Mouse (Mus musculus) frontal cortex, adult (tissue): ENCODE measurements around the gene Babam1.

Experiments used
- ATAC-seq: cut with Nextera tagmentation; 2 replicates; pipeline ENCODE4 v1.9.2; 2017; ENCODE audit warnings: mild to moderate bottlenecking, moderate library complexity, mixed read lengths; ENCODE audit not compliant: low TSS enrichment

The Babam1 gene

GRCm38 (mm10) chr8:71396639-71397305, at the start of gene Babam1:
TSS of gene Babam1 (plus strand) at chr8:71396861.
- ATAC-seq = peak; percentile 96

- no peak for ATAC-seq
Measured at GRCm38 (mm10) chr8:71351117-71351516, 45.5 kb upstream of the Babam1 start.

GRCm38 (mm10) chr8:71351520-71351919, 45.1 kb upstream of the Babam1 start:
- ATAC-seq = no peak

- no peak for ATAC-seq
Measured at GRCm38 (mm10) chr8:71358026-71358425, 38.6 kb upstream of the Babam1 start.

GRCm38 (mm10) chr8:71366771-71367528, 29.7 kb upstream of the Babam1 start, which contains the start of gene Use1:
TSS of gene Use1 (plus strand) at chr8:71366848.
- ATAC-seq = peak; percentile 72

- no peak for ATAC-seq
Measured at GRCm38 (mm10) chr8:71367529-71368176, 29.0 kb upstream of the Babam1 start.

- no peak for ATAC-seq
Measured at GRCm38 (mm10) chr8:71368366-71368765, 28.3 kb upstream of the Babam1 start.

- ATAC-seq = no peak
Measured at GRCm38 (mm10) chr8:71369040-71369718, 27.5 kb upstream of the Babam1 start.

- ATAC-seq = no peak
Measured at GRCm38 (mm10) chr8:71370711-71371235, 25.9 kb upstream of the Babam1 start.

- peak; percentile 74 for ATAC-seq
Measured at GRCm38 (mm10) chr8:71371236-71371848, 25.3 kb upstream of the Babam1 start, which contains the start of gene Ocel1. TSS of gene Ocel1 (plus strand) at chr8:71371298.

GRCm38 (mm10) chr8:71372427-71372826, 24.2 kb upstream of the Babam1 start:
- no peak for ATAC-seq

GRCm38 (mm10) chr8:71373000-71373399, 23.7 kb upstream of the Babam1 start:
- ATAC-seq = no peak

- ATAC-seq = no peak
Measured at GRCm38 (mm10) chr8:71374616-71375206, 21.9 kb upstream of the Babam1 start.

- ATAC-seq = peak; percentile 22; the same call in 1 of the 2 replicates
Measured at GRCm38 (mm10) chr8:71375581-71376422, 20.9 kb upstream of the Babam1 start.

- ATAC-seq = no peak
Measured at GRCm38 (mm10) chr8:71376423-71377030, 20.1 kb upstream of the Babam1 start.

GRCm38 (mm10) chr8:71379008-71379407, 17.7 kb upstream of the Babam1 start:
- no peak for ATAC-seq

GRCm38 (mm10) chr8:71379512-71380075, 17.1 kb upstream of the Babam1 start:
- ATAC-seq = no peak

GRCm38 (mm10) chr8:71380178-71381171, 16.2 kb upstream of the Babam1 start:
- no peak for ATAC-seq
